Mouse (Mus musculus) left cerebral cortex, adult 11 months (tissue): Measurements from ENCODE around the gene Pgc.

ENCODE experiments used
- DNase-seq: peaks from one replicate; pipeline ENCODE4 v3.0.0; 2022; ENCODE audit warnings: low spot score

Gene Pgc

GRCm38 (mm10) chr17:47783445-47784223, 57.0 kb downstream of the Pgc start:
- no peak for DNase-seq
